Mouse (Mus musculus) neural tube, embryonic 10.5 days (tissue): Measurements from ENCODE around the gene Fam168b.

Source experiments
- DNase-seq: peaks from one replicate; pipeline ENCODE4 v3.0.0-alpha.2; 2017; ENCODE audit warnings: low spot score; ENCODE audit errors: extremely low spot score

The Fam168b gene

GRCm38 (mm10) chr1:34815843-34816242 lies 27.0 kb downstream of the Fam168b start:
- no peak for DNase-seq

DNA sequence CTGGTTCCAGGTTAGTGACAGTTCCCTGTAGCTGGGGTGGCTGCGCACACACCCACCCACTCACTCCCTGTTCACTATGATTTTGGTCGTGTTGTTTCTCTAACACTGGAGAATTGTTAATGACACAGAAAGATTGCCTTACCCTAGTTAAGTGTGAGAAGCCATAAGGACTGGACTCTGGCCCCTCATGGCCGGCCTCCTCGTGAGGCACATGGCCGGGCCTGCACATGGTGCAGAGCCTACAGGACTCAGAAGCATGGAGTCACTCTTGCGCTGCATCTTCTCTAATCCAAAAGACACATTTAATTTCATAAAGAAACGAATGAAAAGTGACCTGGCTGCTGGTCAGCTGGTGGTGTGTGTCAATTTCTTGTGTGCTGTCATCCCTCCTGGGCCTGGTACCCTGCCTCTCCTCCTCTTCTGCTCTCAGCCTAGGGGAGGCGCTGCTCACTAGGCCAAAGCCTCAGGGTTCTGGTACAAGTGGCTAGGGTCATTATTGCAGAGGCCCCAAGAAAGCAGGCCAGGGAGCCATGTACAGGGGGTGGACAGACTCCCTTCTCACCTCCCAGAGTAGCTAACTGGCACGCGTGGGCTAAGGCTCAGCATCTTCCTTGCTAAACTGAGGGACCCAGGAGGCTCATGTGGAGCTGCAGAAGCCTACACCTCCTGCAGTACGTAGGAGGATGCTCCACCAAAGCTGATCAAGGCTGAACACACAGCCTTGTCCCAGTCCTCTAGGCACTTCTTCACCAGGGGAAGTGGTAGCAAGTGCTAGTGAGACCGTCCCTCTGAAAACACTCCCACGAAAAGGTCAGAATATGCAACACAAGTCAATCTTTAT lies 30.2 kb downstream of the Fam168b start:
- no peak for DNase-seq

DNA sequence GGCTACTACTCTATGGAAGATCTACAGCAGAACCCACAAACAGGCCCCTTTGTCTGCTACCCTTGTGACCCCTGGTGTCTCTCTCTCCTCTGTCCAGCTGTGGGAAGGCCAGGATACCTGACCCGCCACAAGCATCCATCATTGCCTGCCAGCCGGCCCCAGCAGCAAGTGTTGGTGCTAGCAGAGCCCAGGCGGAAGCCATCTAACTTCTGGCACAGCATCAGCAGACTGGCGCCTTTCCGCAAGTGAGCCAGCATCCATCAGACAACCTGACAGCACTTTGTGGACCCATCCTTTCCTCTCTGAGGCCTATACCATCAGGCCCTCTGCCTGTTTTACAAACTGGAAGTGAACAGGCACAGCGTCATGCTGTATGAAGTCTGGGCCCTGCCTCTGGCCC lies 31.3 kb downstream of the Fam168b start:
- DNase-seq: peak; percentile 36

- DNase-seq: no peak
These were observed 31.8 kb downstream of the Fam168b start for GRCm38 (mm10) chr1:34811035-34811434.

- DNase-seq: no peak
These were observed 32.6 kb downstream of the Fam168b start for GRCm38 (mm10) chr1:34810293-34810692.

- DNase-seq: no peak
These were observed 34.4 kb downstream of the Fam168b start for GRCm38 (mm10) chr1:34808445-34808844.

DNA sequence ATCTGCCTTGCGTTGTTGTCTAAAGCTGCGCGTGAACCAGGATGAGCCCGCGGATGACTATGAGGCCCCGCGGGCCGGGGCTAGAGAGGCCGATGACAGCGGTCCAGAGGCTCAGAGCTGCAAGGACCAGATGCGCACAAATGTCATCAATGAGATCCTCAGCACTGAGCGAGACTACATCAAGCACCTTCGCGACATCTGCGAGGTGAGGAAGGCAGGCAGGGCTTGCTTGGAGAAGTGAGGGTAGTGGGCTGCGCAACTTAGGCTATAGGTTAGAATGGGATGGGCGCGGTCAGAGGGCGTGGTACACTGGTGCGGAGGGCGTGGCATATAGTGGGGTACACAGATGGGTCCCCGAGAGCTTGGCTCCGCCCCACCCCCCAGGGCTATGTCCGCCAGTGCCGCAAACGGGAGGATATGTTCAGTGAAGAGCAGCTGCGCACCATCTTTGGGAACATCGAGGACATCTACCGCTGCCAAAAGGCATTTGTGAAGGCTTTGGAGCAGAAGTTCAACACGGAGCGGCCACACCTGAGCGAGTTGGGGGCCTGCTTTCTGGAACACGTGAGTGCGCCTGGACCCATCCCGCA lies 36.8 kb downstream of the Fam168b start:
- DNase-seq: no peak

DNA sequence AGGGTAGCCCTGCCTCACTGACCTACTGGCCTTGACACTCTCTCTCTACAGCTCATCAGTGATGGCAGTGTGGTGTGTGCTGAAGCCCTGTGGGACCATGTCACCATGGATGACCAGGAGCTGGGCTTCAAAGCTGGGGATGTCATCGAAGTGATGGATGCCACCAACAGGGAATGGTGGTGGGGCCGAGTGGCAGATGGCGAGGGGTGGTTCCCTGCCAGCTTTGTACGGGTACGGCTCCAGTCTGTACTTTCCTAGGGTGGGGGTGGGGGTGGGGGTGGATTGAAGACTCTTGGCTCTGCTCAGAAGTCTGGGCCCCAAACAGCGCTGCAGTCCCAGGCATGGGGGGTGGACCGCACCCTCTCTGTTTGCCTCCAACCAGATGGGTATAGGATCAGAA lies 38.0 kb downstream of the Fam168b start:
- no peak for DNase-seq

DNA sequence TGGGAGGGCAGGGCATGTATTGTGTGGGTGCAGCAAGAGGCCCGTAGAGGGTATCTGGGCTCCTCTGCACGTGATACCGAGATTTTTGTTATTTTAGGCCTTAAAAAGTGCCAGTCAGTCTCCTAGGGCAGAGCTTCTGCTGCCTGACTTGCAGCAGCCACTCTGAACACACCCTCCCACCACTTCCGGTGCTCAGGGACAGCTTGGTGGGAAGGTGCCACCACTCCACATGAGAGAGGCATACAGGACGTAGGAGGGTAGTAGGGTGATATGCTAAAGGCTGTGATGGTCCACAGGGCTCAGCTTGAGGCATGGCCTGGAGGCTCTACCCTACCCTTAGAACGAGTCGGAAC lies 40.6 kb downstream of the Fam168b start:
- DNase-seq: no peak

DNA sequence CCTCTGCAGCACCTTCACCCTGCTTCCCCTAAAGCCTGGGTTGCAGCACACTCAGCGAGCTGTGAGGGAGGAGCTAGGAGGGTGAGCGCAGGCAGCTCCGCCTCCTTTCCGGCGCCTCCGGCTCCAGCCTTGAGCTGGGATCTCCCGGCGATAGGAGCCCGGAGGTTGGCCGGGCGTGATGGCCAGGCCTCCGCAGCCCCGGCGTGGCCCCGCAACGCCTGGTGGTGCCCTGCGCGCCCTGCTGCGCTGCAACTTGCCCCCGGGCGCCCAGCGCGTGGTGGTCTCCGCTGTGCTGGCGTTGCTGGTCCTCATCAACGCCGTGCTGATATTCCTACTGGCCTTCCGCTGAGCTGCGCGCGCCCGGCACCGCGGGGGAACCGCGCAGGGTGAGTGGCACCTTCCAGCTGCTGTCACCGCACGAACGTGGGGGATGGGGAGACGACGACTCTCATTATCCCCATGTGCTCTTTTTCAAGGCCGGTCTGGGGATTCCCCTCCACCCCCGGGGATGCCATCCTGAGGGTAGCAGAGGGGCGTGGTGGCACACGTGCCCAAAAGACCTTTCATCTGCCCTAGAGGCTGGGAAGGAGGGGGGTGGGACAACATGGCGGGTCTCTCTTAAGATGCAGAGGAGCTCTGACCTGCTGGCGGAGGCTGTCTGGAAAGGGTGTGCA lies 41.1 kb downstream of the Fam168b start:
- peak; percentile 68 for DNase-seq

- no peak for DNase-seq
These were observed 43.7 kb downstream of the Fam168b start for GRCm38 (mm10) chr1:34799140-34799539.

DNA sequence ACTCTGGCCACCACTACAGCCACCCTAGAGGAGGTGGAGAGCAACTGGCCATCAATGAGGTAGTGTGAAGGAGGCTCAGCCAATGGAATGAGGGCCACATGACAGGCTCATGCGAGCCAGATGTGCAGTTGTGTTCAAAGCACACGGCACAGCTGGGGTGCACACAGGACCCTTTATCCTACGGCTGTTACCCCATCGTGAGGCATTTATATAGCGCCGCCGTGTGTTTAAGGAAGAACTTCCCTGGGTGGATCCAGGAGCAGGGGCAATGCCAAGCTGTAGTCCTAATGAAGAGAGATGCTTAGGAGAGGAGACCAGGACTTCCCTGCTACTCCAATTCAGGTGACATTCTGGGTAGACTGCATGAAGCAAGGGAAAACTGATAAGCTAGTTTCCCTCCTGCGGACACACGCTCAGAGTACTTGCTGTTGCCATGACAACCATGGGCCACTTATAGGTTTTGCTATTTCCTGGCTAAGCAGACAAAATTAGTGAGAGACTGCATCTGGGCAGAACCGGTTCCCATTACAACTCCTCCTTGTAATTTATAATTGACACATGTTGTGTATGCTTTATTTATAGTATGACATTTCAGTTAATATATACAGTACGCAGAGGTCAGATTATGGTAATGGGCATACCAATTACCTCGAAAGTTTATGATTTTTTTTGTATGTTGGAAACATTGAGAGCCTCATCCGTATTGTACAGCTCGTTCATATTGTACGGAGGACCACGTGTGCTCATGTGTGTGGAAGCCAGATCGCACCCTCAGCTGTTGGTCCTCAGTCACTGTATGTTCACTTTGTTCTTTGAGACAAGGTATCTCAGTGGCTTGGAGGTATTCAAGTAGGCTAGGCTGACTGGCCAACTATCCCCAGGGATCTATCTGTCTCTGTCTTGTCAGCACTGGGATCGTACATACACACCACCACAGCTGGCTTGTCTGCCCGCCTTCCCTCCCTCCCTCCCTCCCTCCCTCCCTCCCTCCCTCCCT lies 49.3 kb downstream of the Fam168b start:
- DNase-seq: no peak

DNA sequence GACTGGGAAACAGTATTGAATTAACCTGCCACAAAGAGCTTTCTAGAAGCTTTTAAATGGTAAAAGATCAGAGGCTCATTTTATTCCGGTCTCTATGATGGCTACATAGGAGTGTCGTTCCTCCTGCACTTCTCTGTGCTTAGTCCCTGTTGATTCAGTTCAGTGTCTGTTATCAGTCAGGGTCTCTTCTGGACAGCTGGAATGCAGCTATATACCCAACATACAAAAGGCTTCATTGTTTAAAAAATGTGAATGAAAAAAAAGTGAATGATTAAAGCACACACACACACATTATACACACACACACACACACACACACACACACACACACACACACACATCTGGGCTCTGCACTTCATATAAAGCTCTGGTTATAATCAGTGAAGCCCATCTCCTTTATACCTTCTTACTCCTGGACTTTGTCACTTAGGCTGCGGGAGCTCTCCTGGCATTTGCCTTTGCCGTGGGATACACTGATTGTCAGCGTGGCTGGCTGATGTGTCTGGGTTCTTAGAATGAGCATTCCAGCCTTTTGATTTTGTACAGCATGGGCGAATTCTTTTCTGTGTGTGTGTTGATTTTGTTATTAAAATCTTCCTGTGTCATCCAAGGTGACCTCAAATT lies 59.2 kb downstream of the Fam168b start:
- DNase-seq: no peak

DNA sequence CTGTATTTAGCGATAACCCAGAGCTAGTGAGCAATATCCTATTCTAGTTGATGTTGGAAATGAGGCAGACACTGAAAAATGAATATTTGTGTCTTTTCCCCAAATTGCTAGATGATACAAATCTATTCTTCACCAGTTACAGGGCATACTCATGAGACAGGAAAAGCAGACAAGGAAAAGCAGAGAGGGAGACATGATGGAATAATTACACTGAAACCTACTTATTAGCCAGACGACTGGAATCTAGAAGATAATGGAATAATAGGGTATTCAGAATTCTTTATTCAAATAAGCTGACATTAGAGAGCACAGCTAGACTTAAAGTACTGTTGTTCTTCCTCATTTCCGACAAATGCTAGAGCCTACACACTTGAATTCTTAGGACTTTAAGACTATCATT lies 67.0 kb downstream of the Fam168b start:
- no peak for DNase-seq

- no peak for DNase-seq
These were observed 74.0 kb downstream of the Fam168b start for GRCm38 (mm10) chr1:34768875-34769274.

DNA sequence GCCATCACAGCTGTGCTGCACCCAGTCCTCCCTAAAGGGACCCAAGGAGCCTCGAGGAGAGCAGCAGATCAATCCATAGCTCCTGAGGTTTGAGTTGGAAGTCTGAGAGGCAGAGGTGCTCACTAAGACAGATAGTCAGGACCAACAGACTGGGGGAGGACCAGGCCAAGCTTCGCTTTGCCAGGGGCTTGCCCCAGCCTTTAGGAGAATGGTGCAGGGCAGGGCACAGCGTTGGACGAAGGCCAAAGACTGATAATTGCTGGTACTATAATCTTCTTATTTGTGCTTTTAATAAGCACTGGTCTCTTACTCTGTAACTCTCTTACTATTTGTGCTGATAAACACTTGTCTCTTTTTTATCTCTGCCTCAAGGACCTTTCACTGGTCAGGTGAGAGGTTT lies 75.0 kb downstream of the Fam168b start:
- DNase-seq: no peak

GRCm38 (mm10) chr1:34766899-34767298 lies 76.0 kb downstream of the Fam168b start:
- no peak for DNase-seq
